Mouse (Mus musculus) natural killer cell, adult 2 months (primary cell): ENCODE data around the gene Rbm12.

ENCODE experiments used
- DNase-seq, 2 experiments: peaks; one replicate each; pipeline ENCODE4 v3.0.0; 2022; ENCODE audit warnings: low spot score in 2 of 2

Rbm12 gene

DNA sequence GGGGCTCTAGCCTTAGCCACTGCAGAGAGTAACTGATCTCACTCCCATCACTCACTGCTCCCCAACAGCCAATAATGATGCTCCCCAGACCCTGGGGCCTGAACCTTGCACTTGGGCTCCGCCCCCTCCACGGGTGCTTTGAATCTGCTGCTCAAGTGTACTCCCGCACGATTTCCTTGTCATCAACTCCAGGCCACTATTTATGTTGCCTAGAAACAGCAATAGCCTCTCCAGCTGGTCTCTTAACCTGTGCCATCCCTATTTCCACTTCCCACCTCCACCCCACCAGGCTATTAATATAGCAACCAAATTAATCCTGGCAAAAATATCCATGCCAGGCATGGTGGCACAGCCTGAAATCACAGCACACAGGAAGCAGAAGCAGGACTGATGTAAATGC is 32.1 kb downstream of the Rbm12 start:
- DNase-seq = no peak

DNA sequence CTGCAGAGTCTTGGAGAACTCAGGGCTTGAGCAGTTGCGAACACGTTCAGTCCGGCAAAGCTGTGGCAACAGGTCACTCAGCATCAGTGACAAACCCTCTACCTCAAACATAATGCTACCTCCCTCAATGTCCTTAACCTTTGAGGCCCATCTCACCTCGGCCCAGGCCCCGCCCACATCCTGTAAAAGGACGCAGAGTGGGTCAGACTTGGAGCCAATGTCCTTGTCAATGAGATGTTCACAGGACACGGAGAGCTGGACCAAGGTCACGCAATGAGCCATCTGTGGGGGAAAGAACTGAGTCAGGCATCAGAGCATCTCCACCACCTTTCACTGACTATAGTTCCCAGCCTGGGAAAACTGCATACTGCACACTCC is 32.6 kb downstream of the Rbm12 start:
- DNase-seq = no peak

DNA sequence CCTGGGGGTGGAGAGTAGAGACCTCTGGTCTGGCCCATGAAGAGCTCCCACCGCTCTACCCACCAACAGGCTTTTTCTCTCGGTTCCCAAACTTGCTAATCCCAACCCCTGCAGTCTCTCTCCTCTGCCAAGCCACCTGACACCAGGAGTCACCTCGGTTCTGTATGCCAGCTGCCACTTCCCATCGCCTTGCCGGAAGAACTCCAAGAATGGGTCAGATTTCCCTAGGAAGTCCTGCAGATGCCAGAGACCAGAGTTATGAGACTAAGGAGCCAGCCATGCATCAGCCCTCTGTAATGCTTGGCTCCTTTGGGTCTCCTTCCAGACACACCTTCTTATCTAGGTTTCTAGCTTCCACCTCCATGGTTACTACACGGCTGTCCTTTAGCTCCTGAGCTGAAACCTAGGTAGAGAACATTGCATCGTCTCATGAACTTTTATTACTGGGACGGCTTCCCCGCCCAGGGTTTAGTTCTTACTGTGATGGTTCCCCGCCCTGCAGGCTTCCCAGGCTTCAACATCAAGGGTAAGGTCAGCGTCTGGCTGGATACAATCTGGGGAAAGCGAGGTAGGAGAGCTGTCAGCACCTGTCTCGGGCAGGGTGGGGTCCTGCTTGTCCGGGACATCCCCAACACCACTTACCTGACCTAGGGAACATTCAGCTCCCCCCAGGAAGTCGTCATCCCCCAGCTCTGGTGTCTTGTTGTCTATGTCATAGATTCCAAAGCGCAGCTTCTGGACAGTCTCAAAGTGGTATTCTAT is 33.2 kb downstream of the Rbm12 start:
- no peak for DNase-seq

DNA sequence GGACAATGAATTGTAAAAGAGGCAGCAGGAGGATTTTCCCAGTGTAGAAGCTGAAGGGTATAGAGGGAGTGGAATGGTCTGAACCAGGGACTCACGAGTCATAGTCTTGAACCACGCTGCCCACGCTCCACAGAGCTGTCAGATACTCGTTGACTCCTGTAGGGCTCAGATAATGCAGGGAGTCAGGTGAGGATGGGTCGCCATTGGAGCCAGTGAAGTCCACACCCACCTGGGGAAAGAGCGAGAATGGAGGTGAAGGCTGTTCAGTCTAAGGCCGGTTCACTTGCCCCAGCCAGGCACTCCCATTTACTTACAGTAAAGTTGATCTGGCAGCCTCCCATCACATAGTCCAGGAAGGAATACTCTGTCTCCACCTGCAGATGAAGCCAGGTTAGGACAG is 34.3 kb downstream of the Rbm12 start:
- DNase-seq = no peak

DNA sequence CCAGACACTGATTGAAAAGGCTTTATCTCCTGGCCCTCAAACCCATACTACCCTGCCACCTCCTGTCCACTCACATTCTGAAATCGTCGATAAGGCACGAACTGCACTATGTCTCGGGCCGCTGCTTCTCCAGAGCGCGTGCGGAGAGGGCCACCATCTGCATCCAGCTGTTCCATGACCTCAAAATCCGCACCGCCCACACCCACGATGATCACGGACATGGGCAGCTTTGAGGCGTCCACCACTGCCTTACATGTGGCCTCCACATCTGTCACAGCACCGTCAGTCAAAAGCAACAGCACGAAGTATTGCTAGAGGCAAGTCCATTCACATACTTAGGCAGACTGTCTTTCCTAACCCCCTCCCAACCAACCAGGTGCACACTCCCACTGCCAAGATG is 38.1 kb downstream of the Rbm12 start:
- DNase-seq = no peak

DNA sequence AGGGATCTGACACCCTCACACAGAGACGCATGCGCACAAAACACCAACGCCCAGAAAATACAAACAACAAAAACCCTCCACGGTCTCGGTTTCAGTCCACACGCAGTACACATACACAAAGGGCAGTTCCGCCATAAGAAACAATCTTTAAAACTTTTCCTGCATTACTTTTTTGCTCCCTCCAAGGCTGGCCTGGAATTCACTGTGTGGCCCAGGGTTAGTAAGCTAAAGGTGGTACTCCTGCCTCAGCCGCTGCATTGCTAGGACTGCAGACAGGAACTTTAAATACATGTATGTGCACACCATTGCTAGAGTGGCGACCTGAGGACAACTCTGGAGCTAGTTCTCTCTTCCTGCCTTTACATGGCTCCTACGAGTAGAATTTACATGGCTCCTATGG is 40.5 kb downstream of the Rbm12 start:
- DNase-seq = no peak

DNA sequence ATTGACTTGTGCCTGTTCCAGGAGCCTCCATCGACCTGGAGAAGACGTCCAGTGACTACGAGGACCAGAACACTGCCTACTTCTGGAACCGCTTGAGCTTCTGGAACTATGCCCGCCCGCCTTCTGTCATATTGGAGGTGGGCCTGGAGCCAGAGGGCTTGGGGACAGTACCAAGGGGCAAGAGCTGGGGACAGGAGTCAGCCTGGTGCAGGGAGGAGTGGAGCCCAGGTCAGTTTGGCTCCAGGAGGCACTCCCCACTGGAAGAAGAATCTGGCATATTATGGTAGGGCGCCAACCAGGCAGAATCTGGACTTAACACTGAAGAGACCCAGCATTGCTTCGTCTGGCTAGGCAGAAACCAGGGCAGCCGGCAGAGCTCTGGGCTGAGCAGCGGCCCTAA is 43.9 kb downstream of the Rbm12 start:
- DNase-seq = no peak

DNA sequence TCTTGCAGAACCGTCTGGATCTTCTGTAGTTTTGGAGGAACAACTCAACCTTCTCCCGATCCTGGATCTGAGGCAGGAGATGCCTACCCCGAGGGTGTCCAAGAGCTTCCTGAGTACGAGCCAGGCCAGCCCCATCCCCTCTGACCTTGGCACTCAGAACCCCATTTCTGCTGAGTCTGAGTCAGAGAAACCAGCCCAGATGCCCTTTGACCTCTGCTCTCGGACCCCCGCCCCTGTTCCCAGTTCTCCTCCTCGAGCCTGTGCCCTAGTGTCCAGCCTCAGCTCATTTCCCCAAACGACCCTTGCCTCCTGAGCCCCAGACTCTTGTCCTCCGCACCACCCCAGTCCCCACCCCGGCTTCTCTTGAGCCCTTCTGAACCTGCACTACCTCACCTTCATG is 45.7 kb downstream of the Rbm12 start:
- no peak for DNase-seq

DNA sequence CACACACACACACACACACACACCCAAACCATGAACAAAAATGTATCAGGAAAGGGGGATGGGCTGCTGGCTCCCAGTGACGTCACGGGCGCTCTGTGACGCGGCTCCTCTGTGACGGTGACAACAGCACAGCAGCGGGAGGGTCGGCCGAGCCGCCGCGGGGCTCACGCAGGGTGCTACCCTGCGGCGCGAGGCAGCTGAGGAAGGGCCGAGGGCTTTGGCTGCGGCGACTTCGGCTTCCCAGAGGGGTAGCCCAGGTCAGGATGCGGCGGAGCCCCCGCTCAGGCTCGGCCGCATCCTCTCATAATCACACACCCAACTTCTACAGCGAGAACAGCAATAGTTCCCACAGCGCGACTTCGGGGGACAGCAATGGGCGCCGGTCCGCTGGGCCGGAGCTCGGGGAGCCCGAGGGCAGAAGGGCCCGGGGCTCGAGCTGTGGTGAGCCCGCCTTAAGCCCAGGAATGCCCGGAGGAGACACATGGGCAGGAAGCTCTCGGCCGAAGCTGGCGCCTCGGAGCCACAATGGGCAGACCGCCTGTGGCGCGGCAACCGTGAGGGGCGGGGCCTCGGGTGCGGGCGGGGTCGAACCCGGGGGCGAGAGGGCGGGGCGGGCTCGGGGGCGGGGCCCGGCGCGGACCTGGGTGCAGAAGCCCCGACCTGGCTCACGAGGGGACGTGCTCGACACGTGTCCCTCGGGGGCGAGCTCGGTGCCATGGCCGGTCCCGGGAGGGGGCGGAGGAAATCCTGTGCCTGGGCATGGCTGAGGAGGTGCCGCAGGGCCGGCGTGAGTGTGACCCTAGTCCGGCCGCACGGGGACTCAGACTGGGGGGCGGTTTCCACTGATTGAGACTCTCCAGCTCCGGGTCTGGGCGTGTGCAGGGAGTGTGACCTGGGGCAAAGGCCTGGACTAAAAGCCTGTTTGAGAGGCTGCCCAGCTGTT is 46.4 kb downstream of the Rbm12 start, which contains the start of gene Spag4:
Spag4 (plus strand) TSS at position 77 of the 943 bp plus-strand sequence.
- peak; percentile 80 to 84 for DNase-seq

DNA sequence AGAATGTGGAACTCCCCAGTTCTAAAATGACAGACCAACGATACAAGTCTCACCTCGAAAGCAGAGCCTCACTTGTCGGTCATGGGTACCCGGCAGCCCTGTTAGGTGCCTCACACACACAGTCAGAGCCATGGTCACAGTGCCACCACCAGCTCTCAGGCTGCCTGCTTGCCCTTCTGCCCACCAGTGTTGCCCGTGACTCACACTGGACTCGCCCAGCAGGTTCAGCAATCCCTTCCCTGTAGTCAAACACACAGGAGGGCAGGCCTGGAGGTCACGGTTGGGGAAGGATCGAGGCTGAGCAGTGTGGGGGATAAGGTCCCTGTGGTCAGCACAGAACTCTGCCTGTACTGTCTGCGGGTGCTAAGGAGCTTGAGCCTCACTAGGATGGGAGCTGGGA is 59.0 kb downstream of the Rbm12 start, which contains the start of gene Fer1l4:
Fer1l4 (minus strand) TSS at position 132 of the 400 bp plus-strand sequence.
- DNase-seq = no peak

DNA sequence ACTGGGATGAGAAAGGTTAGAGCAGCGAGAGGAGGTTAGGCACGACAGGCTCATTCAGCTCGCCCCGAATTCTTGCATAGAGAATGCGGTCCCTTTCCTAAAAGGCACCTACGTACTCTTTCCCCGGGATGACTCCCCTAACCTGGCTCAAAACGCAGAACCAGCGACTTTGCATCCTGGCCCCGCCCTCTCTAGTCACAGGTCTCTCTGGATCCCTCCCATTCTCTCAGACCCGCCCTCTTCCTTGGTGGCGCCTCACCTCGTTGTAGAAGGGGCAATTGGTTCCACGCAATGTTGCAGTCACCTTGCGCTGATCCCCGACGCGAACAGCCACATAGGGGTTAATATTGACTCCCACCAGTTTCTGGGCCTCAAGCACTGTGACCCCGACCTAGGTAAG is 63.8 kb downstream of the Rbm12 start:
- no peak for DNase-seq

DNA sequence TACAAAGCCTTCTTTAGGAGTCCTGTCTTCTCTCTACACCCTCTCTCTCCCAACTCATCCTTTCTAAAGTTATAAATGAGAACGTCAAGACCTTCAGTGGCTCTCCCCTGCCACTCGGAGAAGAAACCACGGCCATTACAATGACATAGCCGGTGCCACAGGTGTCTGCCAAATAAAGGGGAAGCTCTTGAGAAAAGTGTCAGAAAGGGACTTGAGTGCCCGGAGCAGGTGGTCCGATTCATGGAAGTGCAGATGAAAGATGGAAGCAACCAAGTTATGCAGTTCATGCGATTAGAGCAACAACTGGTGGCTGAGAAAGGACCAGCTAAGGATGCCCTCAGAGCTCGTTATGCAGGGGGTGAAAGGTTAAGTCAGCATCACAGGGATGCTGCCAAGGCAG is 68.9 kb downstream of the Rbm12 start:
- DNase-seq = no peak
